10 mouse cellular contexts compared by ENCODE assay signal in genomic region chr7:81058712-81059154, GRCm38 (mm10). TPM values are rescaled to one million over a fixed set of nuclear protein-coding genes. Genes with fewer than 3 reads are reported as not detected.
DNase-seq lines count a peak whose midpoint lies in the region; ATAC-seq and TF ChIP-seq lines count a peak whose summit lies in the region.
"Had no signal": no experiment of that assay in that cellular context is flagged by ENCODE, and none has a peak within 500 bp of the region (broad histone marks: within the 10 kb centered on the region; RNA-seq: fewer than 3 reads in every experiment).

No protein-coding gene starts in this region.

- no peak overlapping the region for H3K4me3 ChIP-seq in lung, postnatal 0 days (ENCODE audit: low read depth, low read length)
- no peak overlapping the region; the same call in 1 of the 2 replicates for H3K4me3 ChIP-seq in intestine, embryonic 16.5 days (ENCODE audit: low read length)

- no peak for TF ChIP-seq CTCF in lung, postnatal 0 days (IDR thresholded peaks at IDR 0.05)

- 0 out of 2 replicates have a peak overlapping the region, but pooled peaks have one; percentile 22 for H3K4me2 ChIP-seq in lung, postnatal 0 days (replicated peaks; ENCODE audit: low read depth, low read length)
- peak overlapping the region; percentile 35; the same call in 1 of the 2 replicates for H3K4me2 ChIP-seq in intestine, embryonic 16.5 days (ENCODE audit: low read depth, low read length)

- no peaks in the 10 kb centered on the region for H3K9me3 ChIP-seq in lung, postnatal 0 days (ENCODE audit: low read length)
- H3K9me3 ChIP-seq in intestine, embryonic 16.5 days (ENCODE audit: control insufficient read depth, low read length): no peaks in the 10 kb centered on the region

- TF ChIP-seq EP300 in lung, postnatal 0 days (IDR thresholded peaks at IDR 0.05): no peak

- peak overlapping the region; percentile 83 for H3K27ac ChIP-seq in lung, postnatal 0 days (ENCODE audit: low read length)
- H3K27ac ChIP-seq in intestine, embryonic 16.5 days (ENCODE audit: low read length): peak overlapping the region; percentile 80

- 16% methylated on average over 9 of the region's 9 CpGs for WGBS in lung, postnatal 0 days
- 22% methylated on average over 9 of the region's 9 CpGs for WGBS in intestine, embryonic 16.5 days

- no peak overlapping the region for H3K9ac ChIP-seq in lung, postnatal 0 days (replicated peaks; ENCODE audit: low read depth)
- peak overlapping the region; percentile 31; the same call in 1 of the 2 replicates for H3K9ac ChIP-seq in intestine, embryonic 16.5 days (ENCODE audit: low read depth, low read length)

- H3K4me1 ChIP-seq in lung, postnatal 0 days (ENCODE audit: insufficient read depth, low read depth, low read length): peaks cover 16% of the 10 kb centered on the region; the same call in 1 of the 2 replicates
- peaks cover 26% of the 10 kb centered on the region for H3K4me1 ChIP-seq in intestine, embryonic 16.5 days (ENCODE audit: control insufficient read depth, insufficient read depth, low read length)

- H3K27me3 ChIP-seq in lung, postnatal 0 days (replicated peaks; ENCODE audit: insufficient read depth, low read length): no peaks in the 10 kb centered on the region
- H3K27me3 ChIP-seq in intestine, embryonic 16.5 days (replicated peaks; ENCODE audit: control insufficient read depth, insufficient read depth, low read length): no peaks in the 10 kb centered on the region

- no peaks in the 10 kb centered on the region for H3K36me3 ChIP-seq in lung, postnatal 0 days (ENCODE audit: insufficient read depth, low read length)
- no peaks in the 10 kb centered on the region for H3K36me3 ChIP-seq in intestine, embryonic 16.5 days (ENCODE audit: control insufficient read depth, insufficient read depth, low read length)

- ATAC-seq in lung, postnatal 0 days: no peak
- peak; percentile 26 for ATAC-seq in intestine, embryonic 16.5 days
- ATAC-seq: inflammation-experienced regulatory T-cells, adult 6 months had no signal

- peak; percentile 90 for DNase-seq in heart, adult 11 months
- DNase-seq in heart, postnatal 4 days: no peak
- no peak for DNase-seq in lung, postnatal 0 days (ENCODE audit: low spot score)
- DNase-seq in lung, postnatal 10 days: no peak
- DNase-seq in yolk sac, embryonic 10.5 days (ENCODE audit: low spot score): peak; percentile 67
- DNase-seq in cerebellum, postnatal 14 days: no peak
- no peak for DNase-seq in embryo, embryonic 9.5 days (ENCODE audit: extremely low spot score)
- DNase-seq: retina, postnatal 1 day had no signal

RNA-seq across cellular contexts. Expression of gene Alpk3, which starts 1.3 kb away (rescaled TPM):
- 10 to 100 TPM; 95.9 to 96.8 TPM for total RNA-seq in heart, postnatal 4 days (2021)
- 0.70 and 0.80 TPM in 2 replicates for polyA plus RNA-seq in lung, postnatal 0 days (2015; fragmentation: Nextera tagmentation; extraction: Ambion mirVana)
- 8.4 and 12.5 TPM in 2 replicates for polyA plus RNA-seq in intestine, embryonic 16.5 days (2015; fragmentation: Nextera tagmentation; extraction: Ambion mirVana)

RNA-seq across cellular contexts. Expression of gene Slc28a1, which starts 55.9 kb away (rescaled TPM):
- total RNA-seq in heart, postnatal 4 days (2021): under 1 TPM in 1 of 2 experiments, not detected in 1; 0.33 TPM
- polyA plus RNA-seq in lung, postnatal 0 days (2015; fragmentation: Nextera tagmentation; extraction: Ambion mirVana): 0.05 and 0.06 TPM in 2 replicates
- 9.1 and 9.5 TPM in 2 replicates for polyA plus RNA-seq in intestine, embryonic 16.5 days (2015; fragmentation: Nextera tagmentation; extraction: Ambion mirVana)
- polyA plus RNA-seq: inflammation-experienced regulatory T-cells, adult 6 months had no signal

Comparison
In these comparisons a context has a peak if more than half of its experiments do, and no peak if none do; other contexts are left out.
1. DNase-seq: peak in heart, adult 11 months (single experiment) and yolk sac, embryonic 10.5 days (single experiment); none in heart, postnatal 4 days (single experiment), lung, postnatal 0 days (single experiment), lung, postnatal 10 days (single experiment), cerebellum, postnatal 14 days (0 of 2) and embryo, embryonic 9.5 days (single experiment).